In the genomic region with DNA sequence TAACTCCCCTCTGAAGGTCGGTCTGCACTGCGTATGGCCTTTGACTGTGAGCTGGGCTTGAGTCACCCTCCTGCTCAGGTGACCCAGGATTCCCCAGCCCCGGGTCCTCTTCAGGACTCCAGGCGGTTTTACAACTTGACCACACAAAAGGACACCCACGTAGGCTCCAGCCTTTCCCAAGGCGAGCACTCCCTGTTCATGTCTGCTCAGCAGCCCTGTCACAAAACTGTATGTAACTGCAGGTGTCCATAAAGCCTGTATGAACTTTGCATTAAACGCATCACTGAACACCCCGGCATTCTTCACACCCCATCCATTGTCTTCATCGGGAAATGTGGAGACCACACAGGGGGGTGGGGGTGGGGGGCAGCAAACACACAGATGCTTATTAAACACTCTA, we compare ENCODE assay signal across 7 mouse cellular contexts. TPM values are rescaled to one million over a fixed set of nuclear protein-coding genes. Genes with fewer than 3 reads are reported as not detected.
A peak's percentile ranks its signal among the peaks of the same experiment; 100 is the strongest.
DNase-seq lines count a peak whose midpoint lies in the region; ATAC-seq and TF ChIP-seq lines count a peak whose summit lies in the region.

No protein-coding gene starts in this region.

- intact Hi-C loops in gastrocnemius, postnatal 14 days (cut with DNase I; ENCODE audit: low total_unique reads) = no loop called here

- H3K27ac ChIP-seq in ES-E14 (ENCODE audit: insufficient read depth, low read depth, low read length, poor library complexity, severe bottlenecking) = peak overlapping the region; percentile 34; the same call in 1 of the 2 replicates
- H3K27ac ChIP-seq in hindbrain, embryonic 10.5 days = peak overlapping the region; percentile 97
- 0 out of 2 replicates have a peak overlapping the region, but pooled peaks have one; percentile 11 for H3K27ac ChIP-seq in midbrain, embryonic 11.5 days (ENCODE audit: low read depth, low read length)

- in situ Hi-C loops in ES-E14 (cut with MboI; ENCODE audit: low sequenced_read_pairs in 2 of 2, unreplicated experiment in 2 of 2) = loop anchor here (5.0 to 25.0 kb wide), 2 partner anchors 284 kb away; no protein-coding TSS in a partner anchor

- no peak for TF ChIP-seq CTCF in E14TG2a.4 (conservative IDR thresholded peaks at IDR 0.05; ENCODE audit: low read length)

- 0 out of 2 replicates have a peak, but pooled peaks cover 8% of the 10 kb centered on the region for H3K9me3 ChIP-seq in E14TG2a.4 (ENCODE audit: low read length)
- no peaks in the 10 kb centered on the region for H3K9me3 ChIP-seq in ES-E14 (ENCODE audit: control insufficient read depth, insufficient read depth, low read depth, low read length)
- H3K9me3 ChIP-seq in hindbrain, embryonic 10.5 days = no peaks in the 10 kb centered on the region
- no peaks in the 10 kb centered on the region for H3K9me3 ChIP-seq in midbrain, embryonic 11.5 days (ENCODE audit: control insufficient read depth, low read length)

- 0 out of 2 replicates have a peak, but pooled peaks have one; percentile 14 for ATAC-seq in midbrain, embryonic 11.5 days (ENCODE audit: low FRiP score)

- peak overlapping the region; percentile 72 for H3K4me2 ChIP-seq in midbrain, embryonic 11.5 days

- H3K27me3 ChIP-seq in E14TG2a.4 (ENCODE audit: insufficient read depth, low read length) = peaks cover 13% of the 10 kb centered on the region
- no peaks in the 10 kb centered on the region for H3K27me3 ChIP-seq in hindbrain, embryonic 10.5 days (ENCODE audit: insufficient read depth, poor library complexity, severe bottlenecking)
- H3K27me3 ChIP-seq in midbrain, embryonic 11.5 days (ENCODE audit: control insufficient read depth, insufficient read depth, low read length) = no peaks in the 10 kb centered on the region

- H3K9ac ChIP-seq in ES-E14 (ENCODE audit: insufficient read depth, low read depth, low read length, poor library complexity, severe bottlenecking) = no peak overlapping the region
- H3K9ac ChIP-seq in midbrain, embryonic 11.5 days (ENCODE audit: low read length) = peak overlapping the region; percentile 94

- peak overlapping the region; percentile 88; the same call in 1 of the 2 replicates for H3K4me3 ChIP-seq in E14TG2a.4 (replicated peaks; ENCODE audit: low read length)
- H3K4me3 ChIP-seq in ES-E14 (ENCODE audit: insufficient read depth in 1 of 2, low read depth in 1 of 2, low read length in 2 of 2, poor library complexity in 1 of 2, severe bottlenecking in 1 of 2) = 0 out of 4 replicates have a peak overlapping the region, but pooled peaks of 1 of the 2 experiments have one; percentile 66
- peak overlapping the region; percentile 81 for H3K4me3 ChIP-seq in hindbrain, embryonic 10.5 days
- H3K4me3 ChIP-seq in midbrain, embryonic 11.5 days (ENCODE audit: low read depth, low read length) = peak overlapping the region; percentile 83

- H3K4me1 ChIP-seq in E14TG2a.4 (replicated peaks; ENCODE audit: low read depth, low read length) (peaks cover 21% of the 10 kb centered on the region), ES-E14 (ENCODE audit: control insufficient read depth in 2 of 2, insufficient read depth in 2 of 2, low read length in 2 of 2, poor library complexity in 1 of 2) (peaks cover 0 to 2% of the 10 kb centered on the region in 2 experiments; a peak in 1 of 4 replicates)
- peaks cover 36% of the 10 kb centered on the region for H3K4me1 ChIP-seq in hindbrain, embryonic 10.5 days (replicated peaks)
- H3K4me1 ChIP-seq in midbrain, embryonic 11.5 days (ENCODE audit: control insufficient read depth, insufficient read depth, low read length) = peaks cover 8% of the 10 kb centered on the region; the same call in 1 of the 2 replicates

- no peak for DNase-seq in ES-E14 (ENCODE audit: low read depth, low spot score)
- peak; percentile 34 for DNase-seq in hindbrain, embryonic 10.5 days (ENCODE audit: low spot score)
- peak; percentile 87 for DNase-seq in midbrain, embryonic 11.5 days (ENCODE audit: low spot score, missing footprints)
- no peak for DNase-seq in right cerebral cortex, postnatal 4 days
- no peak for DNase-seq in frontal cortex, postnatal 25 days (ENCODE audit: low spot score in 2 of 2)
- DNase-seq in gastrocnemius, postnatal 14 days = no peak

- no peaks in the 10 kb centered on the region for H3K36me3 ChIP-seq in E14TG2a.4 (ENCODE audit: insufficient read depth, low read length)
- no peaks in the 10 kb centered on the region for H3K36me3 ChIP-seq in ES-E14 (ENCODE audit: control insufficient read depth, insufficient read depth, low read length, poor library complexity, severe bottlenecking)
- H3K36me3 ChIP-seq in hindbrain, embryonic 10.5 days = peaks cover 10% of the 10 kb centered on the region; the same call in 1 of the 2 replicates
- no peaks in the 10 kb centered on the region; the same call in 1 of the 2 replicates for H3K36me3 ChIP-seq in midbrain, embryonic 11.5 days (ENCODE audit: control insufficient read depth, insufficient read depth, low read length)

- 12% methylated on average over 9 of the region's 9 CpGs for WGBS in hindbrain, embryonic 10.5 days
- WGBS in midbrain, embryonic 11.5 days = 6% methylated on average over 9 of the region's 9 CpGs

TF ChIP-seq in ES-E14, 5 proteins besides CTCF, POLR2A, EP300 and RAD21:
- no peak for TF ChIP-seq MAFK (IDR thresholded peaks at IDR 0.05; ENCODE audit: insufficient read depth, low read depth, low read length)
- TF ChIP-seq ZC3H11A (IDR thresholded peaks at IDR 0.05; ENCODE audit: borderline replicate concordance, low read depth, low read length) = no peak
- no peak for TF ChIP-seq HCFC1 (IDR thresholded peaks at IDR 0.05; ENCODE audit: borderline replicate concordance, insufficient read depth, low read length)
- no peak for TF ChIP-seq ZNF384 (IDR thresholded peaks at IDR 0.05; ENCODE audit: low read depth, low read length)
- no peak for TF ChIP-seq CHD2 (IDR thresholded peaks at IDR 0.05; ENCODE audit: low read depth, low read length)

RNA-seq across cellular contexts. Expression of a gene that starts 1.2 kb away (rescaled TPM):
- 0.94 and 1.6 TPM in 2 replicates for total RNA-seq in ES-E14 (2012; rRNA removed)
- polyA plus RNA-seq in hindbrain, embryonic 10.5 days (2016; fragmentation: Nextera tagmentation; extraction: Ambion mirVana) = 10.7 and 17.8 TPM in 2 replicates
- polyA plus RNA-seq in midbrain, embryonic 11.5 days (2014; fragmentation: Nextera tagmentation; extraction: Ambion mirVana) = 11.2 and 11.6 TPM in 2 replicates
- 1 to 10 TPM; 2.3 to 3.0 TPM for total RNA-seq in gastrocnemius, postnatal 14 days (2021)

RNA-seq across cellular contexts. Expression of a gene that starts 51.2 kb away (rescaled TPM):
- 49.9 TPM in 2 replicates for total RNA-seq in ES-E14 (2012; rRNA removed)
- 31.8 and 37.9 TPM in 2 replicates for polyA plus RNA-seq in hindbrain, embryonic 10.5 days (2016; fragmentation: Nextera tagmentation; extraction: Ambion mirVana)
- 35.2 and 42.0 TPM in 2 replicates for polyA plus RNA-seq in midbrain, embryonic 11.5 days (2014; fragmentation: Nextera tagmentation; extraction: Ambion mirVana)
- total RNA-seq in gastrocnemius, postnatal 14 days (2021) = 10 to 100 TPM; 24.5 to 31.5 TPM

Comparison
In these comparisons a context has a peak if more than half of its experiments do, and no peak if none do; other contexts are left out.
1. DNase-seq: peak in hindbrain, embryonic 10.5 days (single experiment) and midbrain, embryonic 11.5 days (single experiment); none in ES-E14 (single experiment), right cerebral cortex, postnatal 4 days (single experiment), frontal cortex, postnatal 25 days (0 of 2) and gastrocnemius, postnatal 14 days (single experiment).
2. H3K27ac ChIP-seq: peak in every context shown above with its lines; median percentile 97 in hindbrain, embryonic 10.5 days; 34 in ES-E14; 11 in midbrain, embryonic 11.5 days.